Comparison of ENCODE assay signal across 8 mouse cellular contexts in the genomic region with DNA sequence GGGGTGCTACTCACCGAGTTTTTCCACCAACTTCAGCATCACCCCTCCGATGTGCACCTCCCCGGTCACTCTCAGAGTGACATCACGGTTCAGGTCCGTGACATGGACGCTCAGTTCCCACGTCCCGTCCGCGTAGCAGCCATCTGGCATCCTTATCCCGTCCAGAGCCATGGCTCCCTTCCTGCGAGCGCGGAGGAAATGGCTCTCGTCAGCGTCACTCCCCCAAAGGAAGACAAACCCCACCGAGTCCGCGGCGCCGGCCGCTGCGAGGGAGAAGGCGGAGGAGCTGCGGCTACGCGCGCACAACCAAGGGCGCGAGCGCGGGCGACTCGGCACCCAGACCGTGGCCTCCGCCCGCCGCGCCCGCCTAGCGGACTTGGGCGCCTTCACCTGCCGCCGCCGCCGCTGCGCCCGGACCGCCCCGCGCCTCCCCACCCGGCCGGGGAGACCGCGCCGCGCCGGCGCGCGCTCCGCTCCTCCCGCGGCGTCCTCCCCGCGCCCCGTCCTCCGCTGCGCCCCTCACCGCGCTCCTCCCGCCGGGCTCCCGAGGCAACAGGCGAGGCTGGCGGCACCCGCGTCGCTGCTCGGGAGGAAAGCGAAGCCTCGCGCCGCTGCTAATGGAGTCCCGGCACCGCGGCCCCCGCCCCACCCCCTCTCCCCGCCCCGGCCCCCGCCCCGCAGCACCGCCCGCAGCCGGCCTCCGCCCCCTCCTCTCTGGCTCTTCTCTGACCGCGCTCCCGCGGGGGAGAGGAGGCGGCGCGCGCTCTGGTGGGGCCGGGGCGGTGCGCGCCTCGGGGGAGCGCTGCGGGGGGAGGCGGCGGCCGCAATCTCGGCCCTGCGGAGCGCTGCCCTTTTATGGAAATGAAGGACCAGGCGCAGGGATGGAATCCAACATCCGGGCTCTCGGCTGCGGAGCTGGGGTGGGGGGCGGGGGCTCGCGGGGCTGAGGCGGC. TPM values are rescaled to one million over a fixed set of nuclear protein-coding genes. Genes with fewer than 3 reads are reported as not detected.
DNase-seq lines count a peak whose midpoint lies in the region; TF ChIP-seq lines count a peak whose summit lies in the region.

A gene (minus strand): TSS at position 708 of the 953 bp plus-strand sequence.

- TF ChIP-seq CTCF in cerebellum, adult 2 months (IDR thresholded peaks at IDR 0.05; ENCODE audit: borderline replicate concordance, insufficient read depth, low read depth, low read length), result no peak
- no peak for TF ChIP-seq CTCF in layer of hippocampus, adult 2 months (conservative IDR thresholded peaks at IDR 0.05)
- no peak for TF ChIP-seq CTCF in lung, adult 2 months (IDR thresholded peaks at IDR 0.05; ENCODE audit: insufficient read depth, low read length)

- H3K4me3 ChIP-seq in cerebellum, adult 2 months (replicated peaks; ENCODE audit: insufficient read depth, low read depth, low read length), result peak within 1 kb of the TSS; percentile 72
- peak within 1 kb of the TSS; percentile 81 for H3K4me3 ChIP-seq in layer of hippocampus, adult 2 months
- H3K4me3 ChIP-seq in lung, adult 2 months (replicated peaks; ENCODE audit: extremely low read depth, low read depth, low read length), result peak within 1 kb of the TSS; percentile 96

- peak; percentile 87 for DNase-seq in MN1 (ENCODE audit: low spot score)
- DNase-seq in cerebellum, adult 2 months, result peak; percentile 85 to 86
- DNase-seq in forelimb bud, embryonic 11.5 days (ENCODE audit: low read depth, low spot score), result peak; percentile 86
- DNase-seq in heart, postnatal 25 days (ENCODE audit: low spot score), result peak; percentile 90
- DNase-seq in layer of hippocampus, adult 2 months (ENCODE audit: low spot score in 2 of 2), result peak; percentile 74 to 75
- peak; percentile 83 for DNase-seq in lung, adult 2 months
- DNase-seq in retina, adult 2 months (ENCODE audit: low read depth, low spot score), result peak; percentile 57
- DNase-seq in yolk sac, embryonic 10.5 days (ENCODE audit: low spot score), result peak; percentile 86

- peaks cover 7% of the 10 kb centered on the region for H3K4me1 ChIP-seq in cerebellum, adult 2 months (ENCODE audit: control insufficient read depth, insufficient read depth, low read length)
- peaks cover 4% of the 10 kb centered on the region for H3K4me1 ChIP-seq in lung, adult 2 months (ENCODE audit: control insufficient read depth, insufficient read depth, low read length)

- peak; percentile 52 for TF ChIP-seq POLR2A in cerebellum, adult 2 months (IDR thresholded peaks at IDR 0.05; ENCODE audit: borderline replicate concordance, insufficient read depth, low read length)
- TF ChIP-seq POLR2A in lung, adult 2 months (IDR thresholded peaks at IDR 0.05; ENCODE audit: borderline replicate concordance, extremely low read depth, low read depth, low read length), result peak; percentile 81; the same call in 1 of the 2 replicates

- peak within 1 kb of the TSS; percentile 69 for H3K27ac ChIP-seq in cerebellum, adult 2 months (ENCODE audit: insufficient read depth, low read length)
- peak within 1 kb of the TSS; percentile 98 for H3K27ac ChIP-seq in layer of hippocampus, adult 2 months

- intact Hi-C loops in heart, postnatal 25 days (cut with DNase I), result loop anchor here (2.0 kb wide), 2 partner anchors 23 to 73 kb away; no protein-coding TSS in a partner anchor

- no peaks in the 10 kb centered on the region for H3K27me3 ChIP-seq in cerebellum, adult 2 months (ENCODE audit: control insufficient read depth, insufficient read depth, low read length)

- 1% methylated on average over 118 of the region's 126 CpGs for WGBS in cerebellum, adult 2 months
- WGBS in lung, adult 2 months, result 5% methylated on average over 97 of the region's 126 CpGs

RNA-seq across cellular contexts. Expression of the gene that starts here (rescaled TPM):
- 78.8 and 81.0 TPM in 2 replicates for polyA plus RNA-seq in cerebellum, adult 2 months (2012; rRNA removed)
- 100 to 1,000 TPM; 253 to 256 TPM for total RNA-seq in heart, postnatal 25 days (2021)
- total RNA-seq in layer of hippocampus, adult 2 months (2021), result 100 to 1,000 TPM in 1 of 2 experiments, 10 to 100 TPM in 1; 90.8 to 100 TPM
- 86.3 and 127 TPM in 2 replicates for polyA plus RNA-seq in lung, adult 2 months (2012; rRNA removed)

Comparison
In these comparisons a context has a peak if more than half of its experiments do, and no peak if none do; other contexts are left out.
1. Peak in every context shown above with its lines: DNase-seq, H3K4me3 ChIP-seq and H3K27ac ChIP-seq.